Mouse (Mus musculus) ZHBTc4 (cell line): ENCODE results near the gene Pla2g4e.
A peak's percentile ranks its signal among the peaks of the same experiment; 100 is the strongest.

Experiments used
- DNase-seq: peaks from one replicate; pipeline ENCODE4 v3.0.0-alpha.2; 2011; ENCODE audit warnings: low read depth, low spot score

Gene Pla2g4e

GRCm38 (mm10) chr2:120154361-120154894, 90.7 kb downstream of the Pla2g4e start, which contains the start of gene Ehd4:
Ehd4 (minus strand) TSS chr2:120154606.
- DNase-seq, result peak; percentile 99

GRCm38 (mm10) chr2:120153586-120154360, 91.4 kb downstream of the Pla2g4e start:
- DNase-seq, result no peak

GRCm38 (mm10) chr2:120150571-120150970, 94.6 kb downstream of the Pla2g4e start:
- DNase-seq, result no peak

- no peak for DNase-seq
Measured at GRCm38 (mm10) chr2:120149634-120150033, 95.5 kb downstream of the Pla2g4e start.

GRCm38 (mm10) chr2:120147999-120148398, 97.1 kb downstream of the Pla2g4e start:
- no peak for DNase-seq

- peak; percentile 21 for DNase-seq
Measured at GRCm38 (mm10) chr2:120147364-120147763, 97.8 kb downstream of the Pla2g4e start.

GRCm38 (mm10) chr2:120146543-120146942, 98.6 kb downstream of the Pla2g4e start:
- no peak for DNase-seq

- DNase-seq, result no peak
Measured at GRCm38 (mm10) chr2:120144390-120144789, 100.7 kb downstream of the Pla2g4e start.

- no peak for DNase-seq
Measured at GRCm38 (mm10) chr2:120142336-120142735, 102.8 kb downstream of the Pla2g4e start.

GRCm38 (mm10) chr2:120141671-120142070, 103.5 kb downstream of the Pla2g4e start:
- no peak for DNase-seq

GRCm38 (mm10) chr2:120140326-120140725, 104.8 kb downstream of the Pla2g4e start:
- DNase-seq, result no peak

- DNase-seq, result no peak
Measured at GRCm38 (mm10) chr2:120139091-120139490, 106.0 kb downstream of the Pla2g4e start.

GRCm38 (mm10) chr2:120137281-120137680, 107.9 kb downstream of the Pla2g4e start:
- DNase-seq, result no peak

GRCm38 (mm10) chr2:120134453-120135075, 110.6 kb downstream of the Pla2g4e start:
- DNase-seq, result peak; percentile 12

- DNase-seq, result no peak
Measured at GRCm38 (mm10) chr2:120131881-120132280, 113.3 kb downstream of the Pla2g4e start.

- DNase-seq, result no peak
Measured at GRCm38 (mm10) chr2:120129252-120129908, 115.8 kb downstream of the Pla2g4e start.

- no peak for DNase-seq
Measured at GRCm38 (mm10) chr2:120128611-120129051, 116.5 kb downstream of the Pla2g4e start.

GRCm38 (mm10) chr2:120128011-120128410, 117.1 kb downstream of the Pla2g4e start:
- DNase-seq, result no peak

GRCm38 (mm10) chr2:120126901-120127300, 118.2 kb downstream of the Pla2g4e start:
- no peak for DNase-seq

- no peak for DNase-seq
Measured at GRCm38 (mm10) chr2:120126408-120126807, 118.7 kb downstream of the Pla2g4e start.

GRCm38 (mm10) chr2:120125461-120125860, 119.7 kb downstream of the Pla2g4e start:
- no peak for DNase-seq

- no peak for DNase-seq
Measured at GRCm38 (mm10) chr2:120124946-120125345, 120.2 kb downstream of the Pla2g4e start.
